Mouse (Mus musculus): ENCODE data around the gene Dner. TPM values are rescaled to one million over a fixed set of nuclear protein-coding genes. Genes with fewer than 3 reads are reported as not detected.

The Dner gene
- polyA plus RNA-seq, 1 experiment from 2014 or later, result 76.4 TPM

DNA sequence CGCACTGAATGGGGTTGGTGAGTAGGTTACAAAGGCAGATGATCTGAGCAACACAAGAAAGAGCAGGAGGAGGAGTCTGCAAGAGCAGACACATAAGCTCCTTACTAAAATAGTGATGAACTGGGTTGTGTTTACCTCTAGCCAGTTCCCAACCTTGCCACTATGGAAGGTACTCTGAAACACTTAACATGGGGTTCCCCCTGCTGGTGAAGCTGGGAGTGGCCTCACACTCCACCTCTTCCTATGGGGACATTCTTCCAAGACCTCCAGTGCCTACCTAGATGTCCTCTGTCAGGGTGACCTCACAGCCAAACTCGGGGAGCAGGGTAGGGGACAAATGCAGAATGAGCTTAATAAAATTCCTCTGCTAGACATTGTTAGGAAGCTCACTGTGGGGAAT is 114.2 kb downstream of the Dner start:
- WGBS, result 61% methylated on average over 2 of the region's 2 CpGs
- ATAC-seq (ENCODE audit: low FRiP score, low read depth), result no peak
- no peak overlapping the region for H3K27ac ChIP-seq (replicated peaks)
- no peaks in the 10 kb centered on the region; the same call in 1 of the 2 replicates for H3K36me3 ChIP-seq
- no peaks in the 10 kb centered on the region for H3K27me3 ChIP-seq
- H3K4me2 ChIP-seq (replicated peaks), result no peak overlapping the region
- peaks cover 19% of the 10 kb centered on the region for H3K4me1 ChIP-seq
- no peaks in the 10 kb centered on the region for H3K9me3 ChIP-seq
- H3K9ac ChIP-seq (replicated peaks), result no peak overlapping the region
- H3K4me3 ChIP-seq, result no peak overlapping the region

DNA sequence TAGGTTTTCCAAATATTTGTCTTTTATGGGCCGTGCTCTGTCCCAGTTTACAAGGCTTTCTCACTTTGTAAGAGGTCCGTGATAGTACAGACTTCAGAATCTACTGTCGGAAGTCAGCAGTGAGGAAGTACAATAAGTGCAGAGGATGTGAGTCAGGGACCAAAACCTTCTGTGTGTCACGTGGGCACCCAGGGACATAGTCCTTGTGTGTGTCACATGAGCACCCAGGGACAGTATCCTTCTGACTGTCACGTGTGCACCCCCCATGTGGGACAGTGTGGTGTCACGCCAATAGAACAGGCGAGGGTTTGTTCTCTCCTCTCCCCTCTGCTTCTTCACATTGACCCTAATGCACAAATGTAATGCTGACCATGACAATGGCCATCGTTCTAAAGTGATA is 134.2 kb downstream of the Dner start:
- no peaks in the 10 kb centered on the region for H3K9me3 ChIP-seq
- no peak overlapping the region for H3K4me2 ChIP-seq (replicated peaks)
- WGBS, result 82% methylated on average over 8 of the region's 8 CpGs
- no peak for ATAC-seq (ENCODE audit: low FRiP score, low read depth)
- H3K27me3 ChIP-seq, result no peaks in the 10 kb centered on the region
- H3K4me3 ChIP-seq, result no peak overlapping the region
- H3K4me1 ChIP-seq, result peaks cover 7% of the 10 kb centered on the region
- H3K27ac ChIP-seq (replicated peaks), result no peak overlapping the region
- H3K9ac ChIP-seq (replicated peaks), result no peak overlapping the region
- H3K36me3 ChIP-seq, result no peaks in the 10 kb centered on the region

DNA sequence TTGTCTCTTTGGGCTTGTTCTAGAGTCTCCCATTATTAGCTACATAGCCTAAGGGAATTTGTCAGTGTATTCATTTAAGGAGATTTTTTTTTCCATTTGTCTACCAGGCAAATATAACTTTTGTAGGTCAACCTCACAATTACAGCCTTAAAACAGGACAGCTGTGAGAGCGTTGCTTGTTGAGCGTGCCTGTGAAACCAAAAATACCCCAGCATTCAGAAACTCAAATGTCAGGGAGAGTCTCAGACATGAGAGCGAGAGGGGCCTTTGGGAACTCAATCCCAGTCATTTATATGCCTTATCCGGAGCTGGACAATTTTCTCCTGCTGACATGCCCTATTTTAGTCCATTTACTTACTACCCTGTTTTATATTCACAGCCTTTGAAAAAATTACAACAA is 134.6 kb downstream of the Dner start:
- Histone ChIP-seq H3K27ac (replicated peaks) (no peak overlapping the region), H3K9me3 (no peaks in the 10 kb centered on the region), H3K27me3 (no peaks in the 10 kb centered on the region), H3K9ac (replicated peaks) (no peak overlapping the region), H3K36me3 (no peaks in the 10 kb centered on the region), H3K4me1 (peaks cover 8% of the 10 kb centered on the region), H3K4me2 (replicated peaks) (no peak overlapping the region), H3K4me3 (no peak overlapping the region)
- no peak for ATAC-seq (ENCODE audit: low FRiP score, low read depth)
- WGBS, result 82% methylated on average over 4 of the region's 4 CpGs

DNA sequence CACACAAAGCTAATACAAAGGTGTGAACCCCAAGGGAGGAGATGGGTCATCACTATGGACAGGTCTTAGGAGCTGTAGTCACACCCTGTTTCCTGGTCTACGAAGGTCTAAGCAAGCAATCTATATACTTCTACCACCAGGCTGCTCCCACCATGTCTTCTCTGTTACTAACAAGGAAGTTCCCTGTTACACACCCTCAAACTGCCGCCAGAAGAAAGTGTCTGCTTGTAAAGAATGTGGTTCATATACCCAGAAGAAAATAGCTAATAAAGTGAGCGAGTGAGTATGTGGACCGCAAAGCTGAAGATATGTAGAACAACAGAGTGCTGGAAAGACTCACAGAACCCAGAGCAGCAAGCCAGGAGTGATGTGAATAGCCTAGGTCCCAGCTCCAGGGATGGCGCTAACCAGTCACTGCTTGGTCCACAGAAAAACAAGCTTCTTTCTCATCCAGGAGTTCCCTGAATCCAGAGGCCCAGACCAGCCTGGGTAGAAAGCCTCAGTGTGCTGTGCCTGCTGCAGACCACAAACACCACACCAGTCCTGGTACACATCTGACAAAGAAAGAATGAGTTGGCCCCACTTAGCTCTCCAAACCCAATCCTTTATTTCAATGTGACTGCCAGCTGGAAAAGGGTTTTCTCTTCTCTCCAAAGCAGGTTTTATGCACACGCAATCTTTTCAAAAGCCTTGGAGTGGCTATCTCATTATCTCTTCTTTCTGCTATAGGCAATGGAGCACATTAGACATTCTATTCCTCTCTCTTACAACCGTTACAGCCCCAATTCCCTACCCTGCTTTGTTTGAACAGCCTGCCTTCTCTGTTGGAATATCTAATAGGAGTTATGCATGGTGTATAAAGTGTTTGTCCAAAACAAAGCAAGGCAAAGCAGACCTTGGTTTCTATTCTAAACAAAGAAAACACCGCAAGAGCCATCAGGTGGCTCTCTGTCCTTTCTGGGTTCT is 139.2 kb downstream of the Dner start:
- no peaks in the 10 kb centered on the region for H3K27me3 ChIP-seq
- no peaks in the 10 kb centered on the region for H3K9me3 ChIP-seq
- 0 out of 2 replicates have a peak overlapping the region, but pooled peaks have one; percentile 39 for H3K27ac ChIP-seq (replicated peaks)
- H3K9ac ChIP-seq (replicated peaks), result no peak overlapping the region
- H3K4me2 ChIP-seq (replicated peaks), result no peak overlapping the region
- no peak overlapping the region for H3K4me3 ChIP-seq
- H3K4me1 ChIP-seq, result peaks cover 8% of the 10 kb centered on the region
- ATAC-seq (ENCODE audit: low FRiP score, low read depth), result no peak
- H3K36me3 ChIP-seq, result no peaks in the 10 kb centered on the region
- WGBS, result 73% methylated on average over 8 of the region's 8 CpGs

DNA sequence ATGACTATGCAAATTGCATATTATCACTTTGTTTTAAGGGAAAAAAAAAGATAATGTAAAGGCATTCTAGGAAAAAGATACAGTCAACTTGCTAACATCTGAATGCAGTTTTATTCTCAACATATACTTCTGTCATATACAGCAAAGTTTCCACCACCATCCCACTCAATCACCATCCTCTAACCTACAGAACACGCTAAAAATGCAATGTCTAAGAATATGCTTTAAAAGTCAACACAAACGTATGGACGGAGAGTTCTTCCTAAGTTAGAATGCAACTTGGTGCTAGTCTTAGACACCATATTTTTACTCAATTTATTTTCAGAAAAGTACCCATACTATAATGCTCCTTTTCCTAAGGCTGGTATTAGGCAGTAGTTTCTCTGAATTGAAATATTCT is 144.0 kb downstream of the Dner start:
- Histone ChIP-seq H3K4me3 (no peak overlapping the region), H3K4me1 (peaks cover 9% of the 10 kb centered on the region; the same call in 1 of the 2 replicates), H3K9ac (replicated peaks) (no peak overlapping the region), H3K36me3 (no peaks in the 10 kb centered on the region), H3K27ac (replicated peaks) (no peak overlapping the region), H3K4me2 (replicated peaks) (no peak overlapping the region), H3K27me3 (no peaks in the 10 kb centered on the region), H3K9me3 (no peaks in the 10 kb centered on the region)
- WGBS, result 93% methylated on average over 3 of the region's 3 CpGs
- no peak for ATAC-seq (ENCODE audit: low FRiP score, low read depth)

DNA sequence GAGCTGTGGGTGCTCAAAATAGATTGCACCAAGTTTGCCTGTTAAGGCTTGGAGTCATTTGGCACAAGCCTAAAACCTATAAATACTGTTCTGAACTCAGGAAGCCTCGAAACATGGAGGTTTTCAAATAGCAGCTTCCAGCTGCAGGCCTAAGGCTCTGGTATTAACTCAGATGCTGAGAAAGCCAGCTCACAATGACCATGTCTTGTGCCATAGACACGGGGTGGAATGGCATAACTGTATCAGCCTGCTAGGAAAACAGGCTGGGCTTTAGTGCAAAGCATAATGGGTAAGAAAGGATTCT is 146.0 kb downstream of the Dner start:
- Histone ChIP-seq H3K4me2 (replicated peaks) (no peak overlapping the region), H3K4me1 (peaks cover 5% of the 10 kb centered on the region; the same call in 1 of the 2 replicates), H3K27me3 (no peaks in the 10 kb centered on the region), H3K9ac (replicated peaks) (no peak overlapping the region), H3K36me3 (no peaks in the 10 kb centered on the region), H3K27ac (replicated peaks) (no peak overlapping the region), H3K9me3 (no peaks in the 10 kb centered on the region), H3K4me3 (no peak overlapping the region)
- WGBS, result 56% methylated on average over 2 of the region's 2 CpGs
- no peak for ATAC-seq (ENCODE audit: low FRiP score, low read depth)

DNA sequence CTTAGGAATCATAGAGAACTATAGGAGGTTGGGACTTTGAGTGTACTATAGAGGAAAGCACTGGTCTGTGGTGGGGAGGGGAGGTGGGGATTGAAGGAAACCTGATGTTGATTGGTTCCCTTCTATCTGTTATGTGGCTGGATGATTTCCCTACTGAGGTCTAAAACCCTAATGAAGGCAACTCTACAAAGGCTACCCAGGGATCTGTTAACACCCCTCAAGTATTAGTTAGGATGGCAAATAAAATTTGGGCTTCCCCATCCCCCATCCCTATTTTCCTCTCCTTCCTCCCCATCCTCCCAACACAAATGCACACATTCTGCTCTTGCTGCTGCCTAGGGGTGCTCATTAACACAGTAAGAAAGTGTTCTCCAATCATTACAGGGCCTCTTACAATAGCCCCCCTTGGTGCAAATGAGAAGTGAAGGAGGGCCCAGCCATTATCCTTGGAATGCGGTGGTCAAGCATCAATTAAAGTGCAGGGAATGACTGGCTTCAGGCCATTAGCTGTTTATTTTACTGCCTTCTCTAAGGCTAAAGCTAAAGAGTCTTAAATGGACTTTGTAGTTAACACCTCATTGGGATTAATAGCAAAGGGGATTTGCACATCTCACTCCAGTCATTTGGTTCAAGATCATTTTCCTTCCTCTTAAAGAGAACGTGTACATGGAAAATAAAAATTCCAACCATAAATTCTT is 146.5 kb downstream of the Dner start:
- no peak overlapping the region for H3K4me3 ChIP-seq
- no peaks in the 10 kb centered on the region for H3K9me3 ChIP-seq
- 7% methylated on average over 2 of the region's 2 CpGs for WGBS
- no peak overlapping the region for H3K9ac ChIP-seq (replicated peaks)
- no peak overlapping the region for H3K4me2 ChIP-seq (replicated peaks)
- no peaks in the 10 kb centered on the region for H3K36me3 ChIP-seq
- H3K27ac ChIP-seq (replicated peaks), result no peak overlapping the region
- peaks cover 5% of the 10 kb centered on the region; the same call in 1 of the 2 replicates for H3K4me1 ChIP-seq
- peak; percentile 63; the same call in 1 of the 2 replicates for ATAC-seq (ENCODE audit: low FRiP score, low read depth)
- no peaks in the 10 kb centered on the region for H3K27me3 ChIP-seq

DNA sequence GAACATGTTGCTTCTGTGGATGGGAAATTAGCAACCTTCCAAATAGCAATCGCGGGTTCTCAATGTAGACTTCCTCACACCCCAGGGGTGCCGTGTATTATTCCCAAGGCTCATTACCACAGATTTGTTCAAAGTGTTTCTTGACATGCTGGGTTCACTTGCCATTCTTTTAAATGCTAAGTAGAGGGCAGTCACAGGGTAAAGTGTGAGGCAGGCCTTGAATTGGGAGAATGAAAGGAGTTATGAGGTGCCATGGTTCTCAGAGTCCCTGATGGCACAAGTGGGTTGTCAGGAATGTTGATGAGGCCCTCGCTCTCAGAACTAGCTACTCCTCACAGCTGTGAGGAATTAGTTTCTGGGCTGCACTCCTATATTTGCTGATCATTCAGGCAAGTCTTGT is 160.0 kb downstream of the Dner start:
- WGBS, result 50% methylated on average over 4 of the region's 4 CpGs
- H3K9me3 ChIP-seq, result no peaks in the 10 kb centered on the region
- H3K4me3 ChIP-seq, result no peak overlapping the region
- H3K9ac ChIP-seq (replicated peaks), result no peak overlapping the region
- ATAC-seq (ENCODE audit: low FRiP score, low read depth), result no peak
- H3K4me1 ChIP-seq, result peaks cover 8% of the 10 kb centered on the region; the same call in 1 of the 2 replicates
- H3K27ac ChIP-seq (replicated peaks), result no peak overlapping the region
- no peaks in the 10 kb centered on the region for H3K27me3 ChIP-seq
- no peak overlapping the region for H3K4me2 ChIP-seq (replicated peaks)
- no peaks in the 10 kb centered on the region for H3K36me3 ChIP-seq

DNA sequence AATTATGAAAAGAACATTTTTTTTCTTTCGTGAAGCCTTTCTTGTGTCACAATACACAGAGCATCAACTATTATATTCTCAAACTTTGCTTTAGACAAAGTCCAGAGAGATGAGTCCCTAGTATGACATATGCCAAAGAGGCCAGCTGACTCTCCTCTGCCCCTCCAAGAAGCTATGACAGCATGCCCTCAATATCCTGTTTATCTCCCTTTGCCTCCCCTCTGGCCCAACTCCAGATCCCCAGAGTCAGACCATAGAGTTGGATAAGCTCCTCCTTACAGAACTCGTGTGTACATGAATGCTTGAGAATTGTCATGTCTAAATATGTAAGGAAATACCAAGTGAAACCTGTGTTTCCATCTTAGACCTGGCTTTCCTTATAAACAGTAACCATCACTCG is 170.5 kb downstream of the Dner start:
- Histone ChIP-seq H3K9ac (replicated peaks) (no peak overlapping the region), H3K27me3 (no peaks in the 10 kb centered on the region), H3K4me3 (no peak overlapping the region), H3K4me2 (replicated peaks) (no peak overlapping the region), H3K4me1 (no peaks in the 10 kb centered on the region), H3K36me3 (no peaks in the 10 kb centered on the region), H3K27ac (replicated peaks) (no peak overlapping the region), H3K9me3 (no peaks in the 10 kb centered on the region)
- ATAC-seq (ENCODE audit: low FRiP score, low read depth), result no peak
- 87% methylated on average over 3 of the region's 3 CpGs for WGBS

DNA sequence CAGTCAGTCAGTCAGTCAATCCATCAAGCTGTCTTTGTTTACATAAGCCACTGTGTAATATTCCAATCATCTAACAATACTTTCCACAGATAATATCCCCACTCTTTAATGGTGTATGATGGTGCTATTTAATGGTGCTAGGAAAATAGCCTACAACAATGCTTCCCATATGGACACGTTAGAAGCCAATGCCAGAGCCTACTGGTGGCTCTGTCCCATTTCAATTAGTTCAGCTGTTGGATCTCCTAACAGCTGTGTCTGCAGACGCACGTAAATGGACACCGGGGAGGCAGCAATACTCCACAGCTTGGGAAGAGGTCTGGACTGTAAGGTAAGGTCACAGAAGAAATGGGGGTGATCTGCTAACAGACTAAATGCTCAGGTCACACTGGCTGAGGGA is 171.6 kb downstream of the Dner start:
- Histone ChIP-seq H3K27ac (replicated peaks) (no peak overlapping the region), H3K36me3 (no peaks in the 10 kb centered on the region), H3K4me1 (no peaks in the 10 kb centered on the region), H3K4me2 (replicated peaks) (no peak overlapping the region), H3K9me3 (no peaks in the 10 kb centered on the region), H3K9ac (replicated peaks) (no peak overlapping the region), H3K27me3 (no peaks in the 10 kb centered on the region), H3K4me3 (no peak overlapping the region)
- no peak for ATAC-seq (ENCODE audit: low FRiP score, low read depth)
- 83% methylated on average over 4 of the region's 4 CpGs for WGBS

DNA sequence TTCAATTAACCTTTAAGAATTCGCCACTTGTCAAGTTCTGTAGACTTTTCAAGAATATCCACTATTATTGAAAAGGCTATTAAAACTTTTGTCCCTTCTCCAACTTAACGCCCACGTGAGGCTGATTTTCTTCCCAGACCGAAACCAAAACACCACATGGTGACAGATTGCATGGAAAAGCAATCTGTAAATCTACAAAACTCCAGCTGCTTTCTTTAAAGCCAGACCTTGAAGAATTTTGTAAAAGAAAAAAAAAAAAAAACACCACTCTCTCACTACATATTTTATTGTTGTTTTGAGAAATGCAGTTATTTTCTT is 173.1 kb downstream of the Dner start:
- Histone ChIP-seq H3K4me1 (no peaks in the 10 kb centered on the region), H3K36me3 (no peaks in the 10 kb centered on the region), H3K4me3 (no peak overlapping the region), H3K9me3 (no peaks in the 10 kb centered on the region), H3K27ac (replicated peaks) (no peak overlapping the region), H3K4me2 (replicated peaks) (no peak overlapping the region), H3K9ac (replicated peaks) (no peak overlapping the region), H3K27me3 (no peaks in the 10 kb centered on the region)
- no peak for ATAC-seq (ENCODE audit: low FRiP score, low read depth)
- 76% methylated on average over 4 of the region's 4 CpGs for WGBS

DNA sequence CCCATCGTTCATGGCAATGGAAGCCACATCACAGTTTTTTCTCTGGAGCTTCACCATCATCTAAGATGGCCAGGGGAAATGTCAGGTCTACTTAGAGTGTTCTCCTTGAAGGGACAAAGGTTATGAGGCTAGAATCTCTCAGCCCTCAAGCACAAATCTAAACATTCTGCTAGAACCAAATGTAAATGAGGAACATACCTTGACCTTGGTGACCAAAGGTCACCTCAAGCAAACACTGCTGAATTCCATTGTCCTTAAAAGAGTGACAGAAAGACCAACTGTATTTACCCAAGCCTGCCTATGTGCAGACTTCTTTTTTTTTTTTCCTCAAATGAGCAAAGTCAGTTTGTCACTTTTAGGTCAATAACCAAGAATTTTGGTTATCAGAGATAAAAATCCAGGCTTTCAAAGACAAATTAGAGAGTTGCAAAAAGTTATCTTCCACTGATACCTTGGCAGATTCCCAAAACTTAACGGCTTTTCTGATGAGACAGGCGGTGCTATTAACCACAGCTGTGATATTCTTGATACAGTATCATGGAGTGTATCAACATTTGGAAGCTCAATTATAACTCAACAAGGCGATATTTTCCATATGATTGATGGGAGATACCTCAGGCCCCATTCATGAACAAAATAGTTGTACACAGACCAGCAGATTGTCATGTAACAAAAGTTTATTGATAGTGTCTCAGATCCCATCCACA is 173.6 kb downstream of the Dner start:
- H3K4me3 ChIP-seq, result no peak overlapping the region
- 80% methylated on average over 4 of the region's 4 CpGs for WGBS

More for the DNA sequence above, 173.6 kb downstream of the Dner start:
- no peaks in the 10 kb centered on the region for H3K36me3 ChIP-seq
- H3K4me1 ChIP-seq, result no peaks in the 10 kb centered on the region
- no peak overlapping the region for H3K27ac ChIP-seq (replicated peaks)
- ATAC-seq (ENCODE audit: low FRiP score, low read depth), result no peak
- H3K9me3 ChIP-seq, result no peaks in the 10 kb centered on the region
- H3K9ac ChIP-seq (replicated peaks), result no peak overlapping the region
- H3K4me2 ChIP-seq (replicated peaks), result no peak overlapping the region
- no peaks in the 10 kb centered on the region for H3K27me3 ChIP-seq

Data from midbrain, embryonic 12.5 days (tissue).